Mouse (Mus musculus) stomach, postnatal 0 days (tissue): ENCODE data around the gene Col4a1. TPM values are rescaled to one million over a fixed set of nuclear protein-coding genes. Genes with fewer than 3 reads are reported as not detected.

Experiments used
- ATAC-seq: fragments of 200-750 bp; cut with Nextera tagmentation; 2 replicates; pipeline ENCODE4 v1.8.0; 2017; ENCODE audit not compliant: low FRiP score, low TSS enrichment
- DNase-seq: peaks from one replicate; pipeline ENCODE4 v3.0.0-alpha.2; 2016; ENCODE audit warnings: low spot score
- H3K27ac ChIP-seq: fragments of 300-500 bp; sonication (generic); replicated peaks from 2 replicates; pipeline ENCODE4 v1.5.1; 2014; ENCODE audit warnings: mild to moderate bottlenecking, control low read depth
- H3K27me3 ChIP-seq: fragments of 300-500 bp; sonication (generic); 2 replicates; pipeline ENCODE4 v1.6.1; 2014; ENCODE audit warnings: low read length; ENCODE audit not compliant: control insufficient read depth, insufficient read depth
- H3K36me3 ChIP-seq: fragments of 300-500 bp; sonication (generic); 2 replicates; pipeline ENCODE4 v1.6.1; 2014; ENCODE audit warnings: low read length, mixed read lengths; ENCODE audit not compliant: control insufficient read depth, insufficient read depth
- H3K4me1 ChIP-seq: fragments of 300-500 bp; sonication (generic); replicated peaks from 2 replicates; pipeline ENCODE4 v1.6.1; 2014; ENCODE audit warnings: antibody characterized with exemption; ENCODE audit not compliant: control insufficient read depth, insufficient read depth
- H3K4me2 ChIP-seq: fragments of 300-500 bp; sonication (generic); replicated peaks from 2 replicates; pipeline ENCODE4 v1.6.1; 2014; ENCODE audit warnings: low read depth, mild to moderate bottlenecking, control low read depth, moderate library complexity
- H3K4me3 ChIP-seq: fragments of 300-500 bp; sonication (generic); 2 replicates; pipeline ENCODE4 v1.5.1; 2014; ENCODE audit warnings: low read depth, low read length, control low read depth
- H3K9ac ChIP-seq: fragments of 300-500 bp; sonication (generic); 2 replicates; pipeline ENCODE4 v1.6.1; 2014; ENCODE audit warnings: mild to moderate bottlenecking, low read length, control low read depth, mixed read lengths
- H3K9me3 ChIP-seq: fragments of 300-500 bp; sonication (generic); 2 replicates; pipeline ENCODE4 v1.6.1; 2016; ENCODE audit warnings: low read length; ENCODE audit not compliant: control insufficient read depth
- CTCF ChIP-seq: IDR thresholded peaks from 2 replicates; pipeline ENCODE4 v1.5.1; 2016; ENCODE audit warnings: antibody characterized with exemption, low read depth, mild to moderate bottlenecking, moderate library complexity
- EP300 ChIP-seq: optimal IDR thresholded peaks from 2 replicates; pipeline ENCODE3; 2016; ENCODE audit warnings: antibody characterized with exemption
- WGBS: fragments of 180-500 bp; shearing (Covaris S2); extraction: QIAGEN DNeasy Blood & Tissue Kit; methylation state at CpG from one replicate; pipeline ENCODE4 v1.1.7; 2014; 5-methylcytosine and 5-hydroxymethylcytosine counted together
- polyA plus RNA-seq: library from polyadenylated mRNA; unstranded; fragments of >200 nt; fragmentation: Nextera tagmentation; extraction: Ambion mirVana; gene quantifications from 2 replicates; pipeline ENCODE4 v1.2.1, GENCODE M21; 2015

Gene Col4a1
- polyA plus RNA-seq, 1 experiment from 2014 or later: 99.0 TPM

DNA sequence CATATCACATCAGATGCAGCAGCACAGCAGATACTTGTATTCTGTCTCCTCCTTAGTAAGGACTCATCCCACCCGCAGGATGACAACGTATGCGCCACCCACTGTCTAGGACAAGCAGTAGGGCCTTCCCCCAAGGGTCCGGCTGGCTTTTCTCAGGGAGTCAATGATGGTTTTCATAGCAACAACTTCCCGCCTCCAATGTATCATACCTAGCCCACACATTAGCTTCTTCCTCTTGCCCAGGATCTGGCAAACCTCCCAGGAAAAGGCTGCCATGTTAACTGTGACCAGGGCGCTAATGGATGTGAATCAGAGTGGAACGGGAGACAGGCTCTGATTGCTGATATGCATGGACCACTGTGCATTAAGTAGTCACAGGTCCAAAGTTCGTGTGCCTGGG lies 12.2 kb downstream of the Col4a1 start:
- H3K9ac ChIP-seq: no peak overlapping the region
- peaks cover 6% of the 10 kb centered on the region; the same call in 1 of the 2 replicates for H3K4me1 ChIP-seq
- 73% methylated on average over 8 of the region's 8 CpGs for WGBS
- H3K36me3 ChIP-seq: no peaks in the 10 kb centered on the region
- no peak overlapping the region for H3K4me3 ChIP-seq
- no peaks in the 10 kb centered on the region for H3K27me3 ChIP-seq
- no peak for TF ChIP-seq EP300
- no peak for TF ChIP-seq CTCF
- H3K27ac ChIP-seq: no peak overlapping the region
- H3K4me2 ChIP-seq: no peak overlapping the region
- no peaks in the 10 kb centered on the region for H3K9me3 ChIP-seq
- DNase-seq (no peak), ATAC-seq (no peak)

DNA sequence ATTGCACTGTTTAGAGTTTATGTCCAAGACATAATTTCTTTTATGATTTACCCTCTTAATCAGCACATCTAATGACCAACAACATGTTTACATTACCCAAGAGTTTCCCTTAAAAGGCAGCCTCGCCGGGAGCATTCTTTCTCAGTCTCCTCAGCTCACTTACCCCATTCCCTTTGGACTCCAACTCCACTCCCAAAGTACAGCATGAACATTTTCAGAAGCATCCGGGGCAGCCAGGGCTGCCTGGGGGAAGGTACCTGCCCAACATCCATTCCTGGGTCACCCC lies 13.4 kb downstream of the Col4a1 start:
- Histone ChIP-seq H3K9ac (no peak overlapping the region), H3K27ac (peak overlapping the region; percentile 84), H3K9me3 (no peaks in the 10 kb centered on the region), H3K27me3 (no peaks in the 10 kb centered on the region), H3K4me3 (no peak overlapping the region), H3K4me2 (no peak overlapping the region), H3K4me1 (peaks cover 4% of the 10 kb centered on the region; the same call in 1 of the 2 replicates), H3K36me3 (no peaks in the 10 kb centered on the region)
- no peak for TF ChIP-seq CTCF
- TF ChIP-seq EP300: no peak
- DNase-seq (no peak), ATAC-seq (no peak; the same call in 1 of the 2 replicates)
- 38% methylated on average over 3 of the region's 3 CpGs for WGBS

DNA sequence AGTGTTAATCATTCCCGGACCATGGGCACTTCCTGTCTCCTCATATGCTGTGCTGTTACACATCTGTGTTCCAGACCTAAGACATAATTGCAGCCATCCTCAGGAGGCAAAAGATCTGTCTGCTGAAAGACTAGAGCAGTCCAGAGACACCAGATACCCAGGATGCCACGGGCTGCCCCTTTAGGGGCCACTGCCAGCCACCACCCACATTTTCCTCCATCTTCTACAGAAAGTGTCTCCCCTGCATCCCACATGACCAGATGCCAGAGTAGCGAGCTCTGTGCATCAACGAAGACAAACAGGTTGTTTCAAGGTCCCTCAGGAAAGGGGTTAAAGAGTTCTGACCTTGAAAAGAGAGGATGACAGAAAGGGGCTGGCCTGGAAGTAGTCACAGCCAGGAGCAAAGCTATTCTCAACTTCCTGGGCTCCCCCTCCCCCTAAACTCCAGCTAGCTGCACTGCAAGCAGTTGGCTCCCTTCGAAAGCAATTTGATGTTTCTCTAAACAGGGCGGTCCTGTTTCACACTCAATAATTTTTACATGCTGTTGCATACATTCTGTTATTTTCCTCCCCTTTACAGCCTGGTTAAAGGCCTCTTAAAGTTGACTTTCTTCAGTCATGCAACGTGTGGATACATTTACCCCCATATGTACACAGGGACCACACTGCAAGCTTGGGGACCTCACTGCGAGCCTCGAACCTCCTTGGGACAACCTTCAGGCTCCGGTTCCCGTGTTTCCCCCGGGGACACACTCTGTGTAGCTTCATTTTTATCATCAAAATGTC lies 13.9 kb downstream of the Col4a1 start:
- peaks cover 4% of the 10 kb centered on the region; the same call in 1 of the 2 replicates for H3K4me1 ChIP-seq
- H3K4me3 ChIP-seq: no peak overlapping the region
- ATAC-seq (0 out of 2 replicates have a peak, but pooled peaks have one; percentile 41), DNase-seq (no peak)
- H3K27ac ChIP-seq: peak overlapping the region; percentile 84
- no peaks in the 10 kb centered on the region for H3K27me3 ChIP-seq
- no peaks in the 10 kb centered on the region for H3K9me3 ChIP-seq
- no peaks in the 10 kb centered on the region for H3K36me3 ChIP-seq
- WGBS: 31% methylated on average over 12 of the region's 12 CpGs
- TF ChIP-seq EP300: no peak
- no peak for TF ChIP-seq CTCF
- no peak overlapping the region for H3K4me2 ChIP-seq
- no peak overlapping the region; the same call in 1 of the 2 replicates for H3K9ac ChIP-seq

DNA sequence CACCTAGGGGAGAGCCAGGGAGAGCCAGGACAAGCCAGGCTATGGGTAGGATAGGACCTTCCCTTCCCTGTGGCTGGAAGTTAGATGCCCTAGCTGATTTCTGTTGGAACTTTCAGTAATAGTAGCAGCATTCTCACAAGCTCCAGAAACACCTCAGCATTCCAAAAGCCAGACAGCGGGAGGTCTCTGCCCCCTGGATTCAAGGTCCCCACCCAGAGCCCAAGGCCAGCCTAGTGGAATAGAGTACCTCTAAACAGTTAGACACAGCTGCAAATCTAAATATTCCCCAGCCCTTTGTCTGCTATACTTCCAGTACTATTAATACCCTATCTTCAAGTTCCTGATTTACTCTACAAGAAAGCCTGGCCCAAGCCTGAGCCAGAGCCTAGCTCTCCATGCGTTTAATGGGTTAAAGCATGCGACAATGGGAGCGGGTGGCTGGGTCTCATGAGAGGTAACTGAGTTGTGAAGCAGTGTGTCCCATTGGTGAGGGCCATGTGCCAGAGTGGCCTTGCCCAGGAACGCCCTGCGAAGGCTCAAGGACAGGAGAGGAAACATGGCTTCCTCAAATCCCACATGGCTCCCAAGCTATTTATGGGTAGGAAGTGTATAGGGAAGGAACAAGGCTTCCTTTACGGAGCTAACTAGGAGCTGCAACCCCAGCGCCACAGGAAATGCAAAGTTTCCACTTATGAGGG lies 15.3 kb downstream of the Col4a1 start:
- DNase-seq: no peak

DNA sequence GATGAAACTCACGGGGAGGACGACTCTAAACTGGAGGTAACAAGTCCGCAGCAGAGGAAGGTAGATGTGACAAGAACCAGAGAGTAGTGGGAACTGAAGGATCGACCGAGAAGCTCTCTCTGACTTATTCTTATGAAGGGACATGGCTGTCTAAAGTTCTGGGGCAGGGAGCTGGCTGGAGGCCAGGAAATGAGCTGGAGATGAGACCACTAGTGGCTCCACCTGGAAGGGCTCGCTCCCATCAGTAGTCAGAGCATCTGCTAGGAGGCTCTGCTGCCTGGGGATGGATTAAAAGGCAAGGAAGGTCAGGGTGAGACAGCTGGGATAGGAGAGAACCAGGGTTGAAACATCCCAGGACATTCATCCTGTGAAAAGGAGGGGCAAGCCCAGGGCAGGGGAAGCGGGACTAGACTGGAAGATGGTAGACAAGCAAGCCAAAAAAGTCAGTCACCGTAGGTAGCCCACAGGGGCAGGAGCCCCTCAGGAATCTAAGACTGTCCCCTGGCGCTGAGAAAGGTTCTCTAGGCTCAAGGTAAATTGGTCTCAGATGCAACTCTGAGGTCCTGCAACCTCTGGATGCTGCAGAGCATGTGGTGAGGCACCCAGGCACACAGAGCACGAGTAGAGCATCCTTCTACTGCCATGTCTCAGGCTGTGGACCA lies 16.2 kb downstream of the Col4a1 start:
- WGBS: 72% methylated on average over 10 of the region's 10 CpGs
- Histone ChIP-seq H3K9ac (no peak overlapping the region), H3K36me3 (no peaks in the 10 kb centered on the region), H3K4me3 (no peak overlapping the region), H3K4me1 (peaks cover 4% of the 10 kb centered on the region; the same call in 1 of the 2 replicates), H3K27ac (peak overlapping the region; percentile 13; the same call in 1 of the 2 replicates), H3K4me2 (no peak overlapping the region), H3K9me3 (no peaks in the 10 kb centered on the region), H3K27me3 (no peaks in the 10 kb centered on the region)
- TF ChIP-seq CTCF (no peak), EP300 (no peak)
- DNase-seq: no peak
- ATAC-seq: no peak

More for the DNA sequence above, 15.3 kb downstream of the Col4a1 start:
- Histone ChIP-seq H3K27me3 (no peaks in the 10 kb centered on the region), H3K9ac (no peak overlapping the region), H3K27ac (peak overlapping the region; percentile 24), H3K9me3 (no peaks in the 10 kb centered on the region), H3K4me1 (peaks cover 4% of the 10 kb centered on the region; the same call in 1 of the 2 replicates), H3K36me3 (no peaks in the 10 kb centered on the region), H3K4me3 (no peak overlapping the region), H3K4me2 (no peak overlapping the region)
- peak; percentile 8; the same call in 1 of the 2 replicates for ATAC-seq
- 70% methylated on average over 8 of the region's 8 CpGs for WGBS
- no peak for TF ChIP-seq EP300
